Mouse (Mus musculus): ENCODE data around the gene Cideb. TPM values are rescaled to one million over a fixed set of nuclear protein-coding genes. Genes with fewer than 3 reads are reported as not detected.
"Not testable (repeated sequence)": the region's sequence is repeated elsewhere in the genome, so short reads cannot be mapped to it uniquely, and the experiment has no call there.

The Cideb gene
- polyA plus RNA-seq, 1 experiment = 1.8 TPM

GRCm38 (mm10) chr14:55767519-55768414 is 9.5 kb upstream of the Cideb start:
- Histone ChIP-seq H3K27ac (ENCODE audit: control insufficient read depth, insufficient read depth, low read length) (no peak overlapping the region), H3K27me3 (ENCODE audit: control insufficient read depth, insufficient read depth, low read length) (peaks cover 4% of the 10 kb centered on the region; the same call in 1 of the 2 replicates), H3K4me3 (ENCODE audit: control insufficient read depth, insufficient read depth, low read length) (no peak overlapping the region), H3K4me1 (replicated peaks; ENCODE audit: control insufficient read depth, insufficient read depth, low read length) (peaks cover 4% of the 10 kb centered on the region; the same call in 1 of the 2 replicates), H3K36me3 (ENCODE audit: control insufficient read depth, insufficient read depth, low read length) (no peaks in the 10 kb centered on the region)
- no peak for TF ChIP-seq CTCF (IDR thresholded peaks at IDR 0.05; ENCODE audit: borderline replicate concordance, control insufficient read depth, extremely low read depth, insufficient read depth, low read length, poor library complexity)
- TF ChIP-seq POLR2A (IDR thresholded peaks at IDR 0.05; ENCODE audit: control insufficient read depth, extremely low read depth, insufficient read depth, low read length, poor library complexity) = no peak
- no peak for DNase-seq
- 18% methylated on average over 52 of the region's 52 CpGs for WGBS

- H3K4me3 ChIP-seq (ENCODE audit: control insufficient read depth, insufficient read depth, low read length) = no peak within 1 kb of the TSS
- no peaks in the 10 kb centered on the region for H3K36me3 ChIP-seq (ENCODE audit: control insufficient read depth, insufficient read depth, low read length)
- H3K4me1 ChIP-seq (replicated peaks; ENCODE audit: control insufficient read depth, insufficient read depth, low read length) = peaks cover 4% of the 10 kb centered on the region; the same call in 1 of the 2 replicates
- H3K27me3 ChIP-seq (ENCODE audit: control insufficient read depth, insufficient read depth, low read length) = peaks cover 14% of the 10 kb centered on the region; the same call in 1 of the 2 replicates
- 20% methylated on average over 4 of the region's 4 CpGs for whole genome bisulfite sequencing
- TF ChIP-seq POLR2A (IDR thresholded peaks at IDR 0.05; ENCODE audit: control insufficient read depth, extremely low read depth, insufficient read depth, low read length, poor library complexity) = no peak
- no peak for TF ChIP-seq CTCF (IDR thresholded peaks at IDR 0.05; ENCODE audit: borderline replicate concordance, control insufficient read depth, extremely low read depth, insufficient read depth, low read length, poor library complexity)
- DNase-seq = no peak
- no peak within 1 kb of the TSS for H3K27ac ChIP-seq (ENCODE audit: control insufficient read depth, insufficient read depth, low read length)
Measured at GRCm38 (mm10) chr14:55765696-55766095, 7.4 kb upstream of the Cideb start, which contains the start of gene Ltb4r1. Gene Ltb4r1 (plus strand): TSS chr14:55765962.

GRCm38 (mm10) chr14:55763166-55763565 is 4.9 kb upstream of the Cideb start:
- DNase-seq = no peak
- peaks cover 14% of the 10 kb centered on the region; the same call in 1 of the 2 replicates for H3K27me3 ChIP-seq (ENCODE audit: control insufficient read depth, insufficient read depth, low read length)
- no peak overlapping the region for H3K27ac ChIP-seq (ENCODE audit: control insufficient read depth, insufficient read depth, low read length)
- TF ChIP-seq POLR2A (IDR thresholded peaks at IDR 0.05; ENCODE audit: control insufficient read depth, extremely low read depth, insufficient read depth, low read length, poor library complexity) = no peak
- TF ChIP-seq CTCF (IDR thresholded peaks at IDR 0.05; ENCODE audit: borderline replicate concordance, control insufficient read depth, extremely low read depth, insufficient read depth, low read length, poor library complexity) = no peak
- no peaks in the 10 kb centered on the region for H3K36me3 ChIP-seq (ENCODE audit: control insufficient read depth, insufficient read depth, low read length)
- WGBS = 40% methylated on average over 7 of the region's 7 CpGs
- H3K4me1 ChIP-seq (replicated peaks; ENCODE audit: control insufficient read depth, insufficient read depth, low read length) = peaks cover 3% of the 10 kb centered on the region; the same call in 1 of the 2 replicates
- H3K4me3 ChIP-seq (ENCODE audit: control insufficient read depth, insufficient read depth, low read length) = no peak overlapping the region

DNA sequence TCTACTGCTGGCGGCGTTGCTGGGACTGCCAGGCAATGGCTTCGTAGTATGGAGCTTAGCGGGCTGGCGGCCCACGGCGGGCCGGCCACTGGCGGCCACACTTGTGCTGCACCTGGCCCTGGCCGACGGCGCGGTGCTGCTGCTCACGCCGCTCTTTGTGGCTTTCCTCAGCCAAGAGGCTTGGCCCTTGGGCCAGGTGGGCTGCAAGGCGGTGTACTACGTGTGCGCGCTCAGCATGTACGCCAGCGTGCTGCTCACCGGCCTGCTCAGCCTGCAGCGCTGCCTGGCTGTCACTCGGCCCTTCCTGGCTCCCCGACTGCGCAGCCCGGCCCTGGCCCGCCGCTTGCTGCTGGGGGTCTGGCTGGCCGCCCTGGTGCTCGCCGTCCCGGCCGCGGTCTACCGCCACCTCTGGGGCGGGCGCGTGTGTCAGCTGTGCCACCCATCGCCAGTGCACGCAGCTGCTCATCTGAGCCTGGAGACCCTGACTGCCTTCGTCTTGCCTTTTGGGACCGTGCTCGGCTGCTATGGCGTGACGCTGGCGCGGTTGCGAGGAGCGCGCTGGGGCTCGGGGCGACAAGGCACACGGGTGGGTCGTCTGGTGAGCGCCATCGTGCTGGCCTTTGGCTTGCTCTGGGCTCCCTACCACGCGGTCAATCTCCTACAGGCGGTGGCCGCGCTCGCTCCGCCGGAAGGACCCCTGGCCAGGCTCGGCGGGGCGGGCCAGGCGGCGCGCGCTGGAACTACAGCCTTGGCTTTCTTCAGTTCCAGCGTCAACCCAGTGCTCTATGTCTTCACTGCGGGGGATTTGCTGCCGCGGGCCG is 4.0 kb upstream of the Cideb start:
- H3K27ac ChIP-seq (ENCODE audit: control insufficient read depth, insufficient read depth, low read length) = no peak overlapping the region
- 6% methylated on average over 77 of the region's 77 CpGs for WGBS

GRCm38 (mm10) chr14:55761163-55761562 is 2.9 kb upstream of the Cideb start, which contains the start of gene Ltb4r2:
Gene Ltb4r2 (plus strand): TSS chr14:55761428.
- no peak within 1 kb of the TSS for H3K27ac ChIP-seq (ENCODE audit: control insufficient read depth, insufficient read depth, low read length)
- H3K27me3 ChIP-seq (ENCODE audit: control insufficient read depth, insufficient read depth, low read length) = peaks cover 14% of the 10 kb centered on the region; the same call in 1 of the 2 replicates
- H3K36me3 ChIP-seq (ENCODE audit: control insufficient read depth, insufficient read depth, low read length) = no peaks in the 10 kb centered on the region
- DNase-seq = no peak
- no peak for TF ChIP-seq POLR2A (IDR thresholded peaks at IDR 0.05; ENCODE audit: control insufficient read depth, extremely low read depth, insufficient read depth, low read length, poor library complexity)
- no peak for TF ChIP-seq CTCF (IDR thresholded peaks at IDR 0.05; ENCODE audit: borderline replicate concordance, control insufficient read depth, extremely low read depth, insufficient read depth, low read length, poor library complexity)
- peak within 1 kb of the TSS; percentile 44 for H3K4me3 ChIP-seq (ENCODE audit: control insufficient read depth, insufficient read depth, low read length)
- no peaks in the 10 kb centered on the region; the same call in 1 of the 2 replicates for H3K4me1 ChIP-seq (replicated peaks; ENCODE audit: control insufficient read depth, insufficient read depth, low read length)
- whole genome bisulfite sequencing = 88% methylated on average over 6 of the region's 6 CpGs

More for the DNA sequence above, 4.0 kb upstream of the Cideb start:
- DNase-seq = no peak
- TF ChIP-seq CTCF (IDR thresholded peaks at IDR 0.05; ENCODE audit: borderline replicate concordance, control insufficient read depth, extremely low read depth, insufficient read depth, low read length, poor library complexity) (peak; percentile 59; the same call in 1 of the 2 replicates), POLR2A (IDR thresholded peaks at IDR 0.05; ENCODE audit: control insufficient read depth, extremely low read depth, insufficient read depth, low read length, poor library complexity) (no peak)
- H3K27me3 ChIP-seq (ENCODE audit: control insufficient read depth, insufficient read depth, low read length) = peaks cover 14% of the 10 kb centered on the region; the same call in 1 of the 2 replicates
- peak overlapping the region; percentile 44 for H3K4me3 ChIP-seq (ENCODE audit: control insufficient read depth, insufficient read depth, low read length)
- no peaks in the 10 kb centered on the region for H3K36me3 ChIP-seq (ENCODE audit: control insufficient read depth, insufficient read depth, low read length)
- no peaks in the 10 kb centered on the region; the same call in 1 of the 2 replicates for H3K4me1 ChIP-seq (replicated peaks; ENCODE audit: control insufficient read depth, insufficient read depth, low read length)

- H3K4me1 ChIP-seq (replicated peaks; ENCODE audit: control insufficient read depth, insufficient read depth, low read length); H3K36me3 ChIP-seq (ENCODE audit: control insufficient read depth, insufficient read depth, low read length); H3K27ac ChIP-seq (ENCODE audit: control insufficient read depth, insufficient read depth, low read length); H3K4me3 ChIP-seq (ENCODE audit: control insufficient read depth, insufficient read depth, low read length): not testable (repeated sequence)
- peaks cover 14% of the 10 kb centered on the region; the same call in 1 of the 2 replicates for H3K27me3 ChIP-seq (ENCODE audit: control insufficient read depth, insufficient read depth, low read length)
- TF ChIP-seq CTCF (IDR thresholded peaks at IDR 0.05; ENCODE audit: borderline replicate concordance, control insufficient read depth, extremely low read depth, insufficient read depth, low read length, poor library complexity) = peak; percentile 70; the same call in 1 of the 2 replicates
- under 1% methylated on average over 6 of the region's 6 CpGs for WGBS
- peak; percentile 81 for DNase-seq
Measured at GRCm38 (mm10) chr14:55760156-55760555, 1.9 kb upstream of the Cideb start.

Data from thymus, adult 2 months (tissue).